Mouse (Mus musculus) kidney, postnatal 10 days (tissue): ENCODE data around the gene 2010111I01Rik.

ENCODE experiments used
- DNase-seq: peaks from one replicate; pipeline ENCODE4 v3.0.0; 2021; ENCODE audit warnings: mixed read lengths

Gene 2010111I01Rik

GRCm38 (mm10) chr13:63270191-63270590 is 305.5 kb downstream of the 2010111I01Rik start:
- DNase-seq = no peak

GRCm38 (mm10) chr13:63272017-63272601 is 307.4 kb downstream of the 2010111I01Rik start:
- DNase-seq = no peak

GRCm38 (mm10) chr13:63272602-63273229 is 308.0 kb downstream of the 2010111I01Rik start:
- peak; percentile 87 for DNase-seq

- DNase-seq = no peak
Observed at GRCm38 (mm10) chr13:63273859-63274258, 309.2 kb downstream of the 2010111I01Rik start.

GRCm38 (mm10) chr13:63274488-63275166 is 309.9 kb downstream of the 2010111I01Rik start:
- no peak for DNase-seq

GRCm38 (mm10) chr13:63276389-63276788 is 311.7 kb downstream of the 2010111I01Rik start:
- no peak for DNase-seq

- no peak for DNase-seq
Observed at GRCm38 (mm10) chr13:63277316-63277715, 312.6 kb downstream of the 2010111I01Rik start.

GRCm38 (mm10) chr13:63278141-63278631 is 313.5 kb downstream of the 2010111I01Rik start:
- DNase-seq = peak; percentile 49

- peak; percentile 74 for DNase-seq
Observed at GRCm38 (mm10) chr13:63278796-63279475, 314.2 kb downstream of the 2010111I01Rik start.

GRCm38 (mm10) chr13:63279807-63280206 is 315.1 kb downstream of the 2010111I01Rik start:
- DNase-seq = peak; percentile 19

GRCm38 (mm10) chr13:63280344-63280743 is 315.7 kb downstream of the 2010111I01Rik start:
- DNase-seq = no peak

- DNase-seq = no peak
Observed at GRCm38 (mm10) chr13:63281206-63281605, 316.5 kb downstream of the 2010111I01Rik start.

GRCm38 (mm10) chr13:63283236-63283635 is 318.5 kb downstream of the 2010111I01Rik start:
- no peak for DNase-seq

GRCm38 (mm10) chr13:63284748-63285147 is 320.1 kb downstream of the 2010111I01Rik start:
- no peak for DNase-seq

GRCm38 (mm10) chr13:63286483-63287102 is 321.9 kb downstream of the 2010111I01Rik start:
- DNase-seq = no peak

GRCm38 (mm10) chr13:63289152-63289551 is 324.5 kb downstream of the 2010111I01Rik start:
- DNase-seq = no peak

- peak; percentile 56 for DNase-seq
Observed at GRCm38 (mm10) chr13:63289687-63290086, 325.0 kb downstream of the 2010111I01Rik start.

GRCm38 (mm10) chr13:63290126-63290525 is 325.4 kb downstream of the 2010111I01Rik start:
- DNase-seq = no peak

- no peak for DNase-seq
Observed at GRCm38 (mm10) chr13:63291016-63291415, 326.3 kb downstream of the 2010111I01Rik start.

GRCm38 (mm10) chr13:63293647-63294046 is 329.0 kb downstream of the 2010111I01Rik start:
- no peak for DNase-seq

GRCm38 (mm10) chr13:63294359-63295193 is 329.9 kb downstream of the 2010111I01Rik start:
- peak; percentile 78 for DNase-seq

GRCm38 (mm10) chr13:63296300-63296699 is 331.6 kb downstream of the 2010111I01Rik start:
- DNase-seq = peak; percentile 53
